Mouse (Mus musculus): ENCODE results near the gene Npsr1. TPM values are rescaled to one million over a fixed set of nuclear protein-coding genes. Genes with fewer than 3 reads are reported as not detected.

The Npsr1 gene
- not detected in 2 replicates for total RNA-seq (2015; ENCODE audit: low replicate concordance)
- total RNA-seq (2017; ENCODE audit: low replicate concordance) = not detected in 2 replicates

DNA sequence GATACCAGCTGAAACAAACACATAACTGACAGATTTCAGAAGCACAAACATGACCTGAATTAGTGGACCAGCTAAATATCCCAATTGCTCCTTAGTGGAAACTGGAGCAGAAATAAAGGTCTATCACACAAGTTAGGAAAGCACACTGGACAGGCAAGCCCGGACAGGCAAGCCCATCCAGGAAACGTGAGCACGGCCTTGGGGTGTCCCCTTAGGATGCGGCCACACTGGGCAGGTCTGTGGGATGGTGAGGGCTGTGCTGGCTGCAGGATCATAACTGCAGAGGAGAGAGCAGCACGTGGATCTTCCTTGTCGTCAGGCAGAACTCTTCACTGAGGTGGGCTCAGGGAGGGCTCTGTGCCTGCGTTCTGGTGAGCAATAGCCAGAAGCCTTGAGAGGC is at the start of gene Npsr1:
Npsr1 (plus strand) TSS at position 301 of the 400 bp plus-strand sequence.
- ATAC-seq (replicated peaks; ENCODE audit: low FRiP score, poor library complexity, severe bottlenecking) = no peak

DNA sequence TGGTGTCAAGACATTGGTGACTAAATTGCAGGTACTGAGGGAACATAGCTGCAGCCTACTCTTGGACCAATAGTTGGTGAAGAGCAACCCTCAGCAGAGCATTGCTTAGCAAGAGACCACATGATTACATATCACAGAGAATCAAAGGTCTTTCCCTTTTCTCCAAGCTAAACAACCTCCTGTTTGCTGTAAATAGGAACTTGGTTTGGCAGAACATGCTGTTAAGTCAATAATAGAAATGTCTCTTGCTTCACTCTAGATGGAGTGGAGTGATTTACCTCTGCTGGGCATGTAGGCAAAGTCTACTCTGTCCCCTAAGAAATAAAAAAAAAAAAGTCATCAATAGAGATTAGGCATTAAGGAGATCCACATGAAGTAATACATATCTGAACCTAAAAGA is 46.3 kb upstream of the Npsr1 start:
- no peak for ATAC-seq (replicated peaks; ENCODE audit: low FRiP score, poor library complexity, severe bottlenecking)

DNA sequence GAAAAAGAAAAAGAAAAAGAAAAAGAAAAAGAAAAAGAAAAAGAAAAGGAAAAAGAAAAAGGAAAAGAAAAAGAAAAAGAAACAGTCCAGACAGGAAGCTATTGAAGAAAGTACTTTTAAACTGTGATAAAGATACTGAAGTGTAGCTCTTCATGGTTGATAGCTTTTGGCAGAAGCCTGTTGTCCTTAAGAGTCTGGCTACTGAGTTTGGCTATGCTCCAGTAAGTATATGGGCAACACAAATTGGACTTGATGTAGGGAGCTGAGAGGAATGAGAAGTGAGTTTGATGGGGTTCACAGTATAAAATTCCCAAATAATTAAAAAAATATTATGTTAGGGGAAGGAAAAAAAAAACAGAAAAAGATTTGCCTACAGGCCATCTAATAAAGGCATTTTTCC is 34.5 kb upstream of the Npsr1 start:
- no peak for ATAC-seq (replicated peaks; ENCODE audit: low FRiP score, poor library complexity, severe bottlenecking)

DNA sequence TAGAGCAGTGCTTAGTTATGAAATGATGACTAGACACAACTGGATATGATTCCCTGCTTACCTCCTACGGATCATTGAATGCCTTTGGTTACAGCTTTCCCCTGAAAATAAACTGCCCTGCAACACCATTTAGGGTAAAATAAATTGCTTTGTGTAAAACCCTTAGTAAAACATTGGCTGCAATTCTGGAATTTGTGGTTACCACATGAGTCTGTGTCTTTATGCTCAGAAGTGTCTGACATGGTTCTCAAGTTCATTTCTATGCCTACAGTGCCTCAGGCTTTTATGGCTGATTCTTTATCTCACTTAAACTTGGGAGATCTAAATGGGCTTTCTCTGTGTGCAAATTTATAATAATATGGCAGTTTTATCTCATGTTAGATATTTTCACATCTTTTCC is 26.1 kb upstream of the Npsr1 start:
- no peak for ATAC-seq (replicated peaks; ENCODE audit: low FRiP score, poor library complexity, severe bottlenecking)

DNA sequence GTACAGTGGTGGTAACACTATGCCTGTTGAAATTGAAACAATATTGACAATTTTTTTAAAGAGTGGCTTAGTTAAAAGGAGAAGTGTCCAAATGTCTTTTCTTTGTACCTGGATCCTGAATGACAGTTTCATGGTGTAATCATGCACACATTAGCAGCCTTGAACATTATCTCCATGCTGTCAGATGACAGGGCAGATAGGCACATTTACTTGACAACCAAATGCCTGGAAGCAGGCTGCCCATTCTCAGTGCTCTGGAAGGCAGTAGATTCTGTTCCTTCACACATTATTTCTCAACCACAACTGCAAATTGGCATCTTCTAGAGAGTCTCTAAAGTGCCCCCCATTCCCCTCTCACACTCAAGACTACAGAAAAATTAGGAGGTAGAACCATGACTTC is 20.2 kb upstream of the Npsr1 start:
- ATAC-seq (replicated peaks; ENCODE audit: low FRiP score, poor library complexity, severe bottlenecking) = no peak

DNA sequence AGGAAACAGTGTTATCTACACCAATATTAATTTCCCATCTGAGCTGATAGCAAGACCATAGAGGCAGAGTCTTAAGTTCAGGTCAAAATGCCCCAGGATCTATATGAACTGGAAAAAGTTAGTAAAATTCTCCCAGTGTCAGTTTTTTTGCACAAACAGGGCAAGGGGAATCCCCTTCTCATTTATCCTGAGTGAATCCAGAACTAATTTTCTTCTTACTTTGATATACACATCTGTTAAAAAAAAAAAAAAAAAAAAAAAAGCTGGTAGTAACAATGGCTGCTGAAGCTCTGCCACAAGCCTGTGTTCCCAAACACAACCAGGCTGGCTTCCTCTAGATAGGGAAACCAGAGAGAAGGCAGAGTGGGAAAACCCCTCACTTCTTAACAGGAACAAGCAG is 5.9 kb upstream of the Npsr1 start:
- ATAC-seq (replicated peaks; ENCODE audit: low FRiP score, poor library complexity, severe bottlenecking) = no peak

DNA sequence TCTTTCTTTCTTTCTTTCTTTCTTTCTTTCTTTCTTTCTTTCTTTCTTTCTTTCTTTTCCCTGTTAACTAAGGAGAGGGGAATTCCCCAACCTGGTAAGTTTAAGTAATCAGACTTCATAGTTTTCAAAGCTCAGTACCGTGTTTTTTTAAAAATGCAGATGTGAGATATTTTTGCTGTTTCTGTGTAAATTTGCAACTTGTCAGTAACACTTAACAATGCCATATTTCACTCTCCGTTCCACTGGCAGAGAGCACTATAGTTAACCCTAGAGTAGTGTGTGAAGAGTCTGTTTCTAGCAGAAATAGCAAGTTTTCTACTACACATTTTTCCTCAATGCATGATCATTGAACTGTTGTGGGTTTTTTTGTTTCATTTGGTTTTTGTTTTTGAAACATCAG is 730 bp downstream of the Npsr1 start:
- no peak for ATAC-seq (replicated peaks; ENCODE audit: low FRiP score, poor library complexity, severe bottlenecking)

DNA sequence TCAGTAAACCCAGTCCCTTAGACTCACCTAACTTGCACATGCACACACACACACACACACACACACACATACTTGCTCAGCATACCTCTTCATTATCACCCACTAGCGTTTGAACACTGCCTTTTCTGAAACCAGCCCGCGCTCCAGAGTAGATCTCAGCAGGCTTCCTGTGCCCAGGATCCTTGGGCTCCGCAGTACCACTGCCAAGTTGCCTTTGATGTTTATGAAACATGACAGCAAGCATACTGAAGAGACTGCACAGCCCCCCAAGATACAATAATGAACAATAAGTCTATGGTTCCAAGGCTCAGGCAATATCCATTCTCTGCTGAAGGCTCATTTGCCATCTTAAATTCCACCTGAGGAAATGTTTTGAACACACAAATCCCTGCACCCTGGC is 1.8 kb downstream of the Npsr1 start:
- no peak for ATAC-seq (replicated peaks; ENCODE audit: low FRiP score, poor library complexity, severe bottlenecking)

DNA sequence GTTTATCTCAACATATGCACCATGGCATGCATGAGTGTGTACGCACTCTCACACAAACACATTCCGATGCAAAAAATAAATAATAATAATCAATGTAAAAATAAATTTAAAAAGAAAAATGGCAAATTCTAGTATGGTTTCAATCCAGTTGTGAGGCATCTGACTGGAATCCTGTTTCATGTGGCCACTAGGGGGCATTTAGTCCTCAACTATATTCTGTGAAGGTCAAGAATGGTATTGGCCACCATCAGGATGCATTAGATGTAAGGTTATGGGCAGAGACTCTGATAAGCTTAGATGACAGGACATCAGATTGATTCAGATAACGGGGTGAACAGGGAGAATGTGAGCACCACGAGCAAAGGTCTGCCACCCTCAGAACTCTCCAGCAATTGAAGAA is 21.6 kb downstream of the Npsr1 start:
- ATAC-seq (replicated peaks; ENCODE audit: low FRiP score, poor library complexity, severe bottlenecking) = no peak

DNA sequence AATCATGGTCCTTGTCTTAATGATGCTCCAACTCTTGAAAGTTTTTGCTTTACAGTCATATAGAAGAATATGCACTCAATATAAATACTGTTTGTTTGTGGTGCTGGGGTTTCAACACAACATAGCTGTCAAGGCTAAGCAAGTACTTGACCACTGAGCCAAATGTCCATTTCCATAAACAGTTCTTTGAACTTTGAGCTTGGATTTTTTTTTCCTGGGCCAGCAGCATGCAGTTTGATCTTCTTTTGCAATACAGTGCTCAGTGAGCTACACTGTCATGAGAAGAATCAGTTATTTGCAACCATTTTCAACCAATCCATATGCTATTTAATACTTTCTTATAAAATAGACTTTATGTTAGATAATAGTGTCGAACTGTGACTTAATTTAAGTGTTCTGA is 35.3 kb downstream of the Npsr1 start:
- no peak for ATAC-seq (replicated peaks; ENCODE audit: low FRiP score, poor library complexity, severe bottlenecking)

DNA sequence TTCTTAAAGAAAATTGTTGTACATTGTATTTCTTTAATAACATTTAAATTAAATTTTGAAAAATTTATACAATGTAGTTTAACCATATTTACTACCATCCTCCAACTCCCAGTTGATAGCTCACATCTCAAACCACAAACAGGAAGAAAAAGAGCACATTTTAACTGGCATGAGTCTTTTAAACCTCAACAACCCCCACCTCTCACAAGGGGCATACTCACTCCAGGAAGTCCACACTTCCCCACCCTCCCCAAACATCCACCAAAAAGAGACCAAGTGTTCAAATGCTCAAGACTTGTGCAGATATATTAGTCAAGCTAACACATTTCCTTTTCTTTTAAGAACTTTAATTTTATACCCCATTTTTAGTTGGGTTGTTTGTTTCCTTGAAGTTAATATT is 38.6 kb downstream of the Npsr1 start:
- no peak for ATAC-seq (replicated peaks; ENCODE audit: low FRiP score, poor library complexity, severe bottlenecking)

DNA sequence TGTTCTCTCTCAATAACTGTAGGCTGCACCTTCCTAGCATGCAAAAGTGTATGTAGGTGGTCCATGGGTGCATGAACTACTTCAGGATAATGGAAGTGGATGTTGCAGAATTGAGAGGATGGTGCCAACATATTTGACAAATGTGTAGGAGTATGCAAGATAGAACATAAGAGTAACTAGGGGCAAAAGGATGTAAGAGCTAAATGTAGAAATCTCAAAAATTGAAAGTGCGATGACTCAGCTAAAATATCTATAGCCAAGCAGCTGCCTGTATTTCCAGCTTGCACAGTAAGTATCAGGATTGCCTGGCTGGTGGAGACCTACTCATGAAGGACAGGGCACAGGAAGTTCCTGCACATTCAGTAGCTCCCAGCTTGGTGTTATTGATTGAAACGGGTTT is 46.5 kb downstream of the Npsr1 start:
- no peak for ATAC-seq (replicated peaks; ENCODE audit: low FRiP score, poor library complexity, severe bottlenecking)

DNA sequence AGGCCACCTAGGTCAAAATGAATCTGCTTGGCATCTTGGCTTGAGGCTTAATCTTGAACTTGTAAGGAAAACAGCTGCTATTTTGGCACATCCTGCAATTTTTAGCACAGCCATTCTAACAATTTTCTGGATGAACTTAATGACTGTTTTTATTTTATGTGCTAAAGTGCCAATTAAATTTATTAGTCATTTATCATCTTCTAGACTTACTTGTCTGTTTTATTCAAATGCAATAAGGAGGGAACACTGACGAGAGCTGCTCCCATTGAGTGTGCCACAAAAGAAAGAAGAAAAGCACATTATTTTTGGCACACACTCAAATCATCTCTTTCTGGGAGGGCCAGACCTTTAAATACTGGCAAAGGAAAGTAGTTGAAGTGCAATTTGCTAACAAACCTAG is 59.4 kb downstream of the Npsr1 start:
- no peak for ATAC-seq (replicated peaks; ENCODE audit: low FRiP score, poor library complexity, severe bottlenecking)

DNA sequence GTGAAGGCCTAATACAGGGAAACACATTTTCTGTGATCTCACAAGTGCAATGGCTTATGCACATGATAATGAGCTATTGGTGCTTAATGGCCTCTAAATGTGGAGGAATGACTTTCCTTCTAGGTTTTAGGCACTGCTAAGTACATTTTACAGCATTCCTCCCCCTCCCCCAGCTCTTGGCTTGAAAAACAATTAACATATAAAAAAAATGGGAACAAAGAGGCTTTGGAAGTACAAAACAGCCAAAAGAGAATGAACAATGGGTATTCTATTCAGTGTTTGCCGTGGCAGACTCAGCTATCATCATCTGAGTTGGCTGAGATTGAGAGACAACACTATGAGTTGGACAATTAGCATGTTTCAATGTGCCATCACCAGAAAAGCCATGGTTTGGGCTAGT is 62.6 kb downstream of the Npsr1 start:
- no peak for ATAC-seq (replicated peaks; ENCODE audit: low FRiP score, poor library complexity, severe bottlenecking)

DNA sequence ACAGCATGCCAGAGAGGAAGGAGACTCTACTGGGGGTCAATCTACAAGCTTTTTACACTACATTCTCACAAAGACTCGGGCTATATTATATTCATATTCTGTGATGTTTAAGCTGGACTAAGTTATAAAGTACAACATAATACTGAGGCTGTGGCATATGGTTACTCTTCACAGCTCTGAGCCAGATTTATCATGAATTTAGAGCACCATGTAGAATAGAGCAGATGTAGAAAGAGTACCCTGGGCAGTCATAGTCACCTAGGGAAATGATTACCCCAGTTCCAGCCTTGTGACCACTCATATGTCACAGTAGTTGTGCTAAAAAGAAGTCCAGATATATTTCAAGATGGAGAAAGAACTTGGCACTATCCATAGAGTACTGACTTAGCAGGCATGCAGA is 70.7 kb downstream of the Npsr1 start:
- ATAC-seq (replicated peaks; ENCODE audit: low FRiP score, poor library complexity, severe bottlenecking) = no peak

DNA sequence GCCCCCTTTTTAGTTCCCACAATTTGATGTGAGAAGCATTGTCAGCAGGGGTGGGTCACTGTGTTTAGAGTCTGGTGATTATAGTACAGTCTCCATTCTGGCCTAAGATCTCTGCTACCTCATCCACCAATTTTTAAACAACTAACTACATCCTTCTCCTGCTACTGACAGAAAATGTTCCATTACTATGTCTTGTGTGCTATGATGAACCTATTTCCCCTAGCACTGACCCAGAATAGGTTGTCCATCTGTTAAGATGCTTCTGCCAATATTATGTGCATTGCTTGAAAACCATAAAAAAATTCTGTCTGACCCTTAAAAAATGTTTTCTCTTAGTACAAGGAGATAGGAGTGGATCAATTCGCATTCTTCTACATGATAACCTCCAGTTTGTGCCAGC is 72.9 kb downstream of the Npsr1 start:
- no peak for ATAC-seq (replicated peaks; ENCODE audit: low FRiP score, poor library complexity, severe bottlenecking)

DNA sequence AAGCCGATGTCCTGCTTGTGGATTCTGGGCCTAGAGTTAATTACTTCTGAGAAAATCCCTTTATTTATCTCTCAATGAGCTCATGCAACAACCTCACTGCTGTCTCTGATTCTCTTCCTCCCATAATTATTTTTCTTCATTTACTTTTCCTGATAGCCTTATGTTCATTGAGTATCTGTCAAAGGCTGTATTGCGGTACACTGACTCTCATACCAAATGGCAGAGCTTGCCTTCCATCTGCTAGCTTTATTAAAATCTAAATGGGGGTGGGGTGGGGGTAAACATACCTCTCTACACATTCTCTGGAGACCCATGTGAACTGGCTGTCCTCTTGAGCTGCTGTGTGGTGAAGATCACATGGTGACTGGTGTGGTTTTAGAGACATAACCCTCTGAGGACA is 80.9 kb downstream of the Npsr1 start:
- ATAC-seq (replicated peaks; ENCODE audit: low FRiP score, poor library complexity, severe bottlenecking) = no peak

DNA sequence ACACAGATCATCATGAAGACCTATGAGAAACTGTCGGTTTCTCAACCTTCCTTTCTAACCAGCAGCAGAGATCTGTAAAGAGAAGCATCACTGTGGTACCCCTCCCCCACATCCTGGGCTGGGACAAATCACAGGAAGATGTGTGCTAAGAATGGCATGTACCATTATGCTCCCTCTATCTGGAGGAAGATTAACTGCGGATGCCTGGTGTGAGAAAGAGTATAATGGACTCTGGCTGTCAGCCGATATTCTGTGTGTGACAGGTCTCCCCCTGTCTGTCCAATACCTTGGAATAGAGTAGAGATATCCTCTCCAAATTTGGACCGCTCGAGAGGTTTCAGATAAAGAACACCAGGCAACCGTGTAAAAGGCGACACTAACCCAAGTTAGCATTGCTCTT is 83.1 kb downstream of the Npsr1 start:
- ATAC-seq (replicated peaks; ENCODE audit: low FRiP score, poor library complexity, severe bottlenecking) = no peak

DNA sequence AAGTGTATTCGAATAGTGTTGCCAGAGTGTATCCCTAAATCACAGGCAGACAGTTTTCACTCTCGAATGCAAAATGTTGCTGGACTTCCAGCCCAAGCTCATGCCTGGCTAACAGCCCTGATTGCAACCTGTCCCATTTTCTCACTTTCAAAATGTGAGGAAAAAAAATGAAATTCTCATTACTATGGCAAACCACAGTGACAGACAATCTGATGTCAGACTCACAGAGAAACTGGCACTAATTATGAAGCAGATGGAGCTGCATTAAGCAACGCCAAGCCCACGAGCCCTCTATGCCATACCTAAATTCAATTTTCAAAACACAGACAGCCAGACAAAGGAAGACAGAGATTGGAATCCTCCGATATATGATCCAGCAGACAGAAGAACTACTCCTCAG is 88.5 kb downstream of the Npsr1 start:
- no peak for ATAC-seq (replicated peaks; ENCODE audit: low FRiP score, poor library complexity, severe bottlenecking)

DNA sequence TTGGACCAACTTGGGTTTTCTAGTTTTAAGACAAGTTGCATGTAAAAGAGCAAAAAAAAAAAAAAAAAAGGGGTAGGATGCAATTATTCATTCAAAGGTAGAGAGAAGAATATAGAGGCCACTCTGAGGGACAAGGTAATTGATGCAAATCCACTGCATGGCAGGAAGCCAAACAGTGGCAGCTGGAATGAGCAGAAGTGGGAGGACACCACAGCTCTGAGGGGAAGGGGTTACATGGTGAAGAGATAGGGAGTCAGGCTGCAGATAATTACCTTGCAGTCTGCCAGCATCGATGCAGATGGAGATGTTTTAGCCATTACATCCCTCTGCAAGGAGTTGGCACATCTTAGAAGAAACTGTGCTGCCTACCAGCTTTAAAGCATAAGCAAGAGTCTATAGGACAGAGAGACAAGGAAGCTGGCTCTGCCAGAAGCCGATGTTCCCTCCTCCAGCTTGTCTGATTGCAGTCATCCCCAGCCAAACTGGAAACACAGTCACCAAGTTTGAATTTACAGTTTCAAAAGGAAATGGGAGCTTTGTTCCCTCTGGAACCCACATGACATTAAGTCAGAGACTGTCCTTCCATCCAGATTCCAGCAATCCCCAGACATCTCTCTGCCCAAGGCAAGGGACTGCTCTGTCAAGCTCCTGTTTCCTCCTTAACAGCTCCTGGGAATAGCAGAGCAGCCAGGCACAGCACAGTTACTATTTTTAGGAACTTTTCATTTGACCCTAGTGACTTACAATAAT is 91.9 kb downstream of the Npsr1 start:
- ATAC-seq (replicated peaks; ENCODE audit: low FRiP score, poor library complexity, severe bottlenecking) = no peak

DNA sequence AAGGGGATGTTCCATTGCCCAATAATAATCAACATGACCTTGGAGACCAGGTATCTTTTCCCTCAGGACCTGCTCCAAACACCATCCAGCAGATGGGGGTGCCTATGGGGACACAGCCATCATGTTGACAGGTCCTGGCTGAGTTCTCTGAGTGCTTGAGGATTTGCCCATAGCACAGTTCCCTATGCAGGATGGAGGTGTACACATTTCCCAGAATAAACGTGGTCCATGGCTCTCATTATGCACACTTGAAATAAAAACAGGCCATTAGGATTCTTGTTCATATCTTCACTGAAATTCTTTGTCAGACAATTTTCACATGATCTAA is 92.4 kb downstream of the Npsr1 start:
- ATAC-seq (replicated peaks; ENCODE audit: low FRiP score, poor library complexity, severe bottlenecking) = no peak

DNA sequence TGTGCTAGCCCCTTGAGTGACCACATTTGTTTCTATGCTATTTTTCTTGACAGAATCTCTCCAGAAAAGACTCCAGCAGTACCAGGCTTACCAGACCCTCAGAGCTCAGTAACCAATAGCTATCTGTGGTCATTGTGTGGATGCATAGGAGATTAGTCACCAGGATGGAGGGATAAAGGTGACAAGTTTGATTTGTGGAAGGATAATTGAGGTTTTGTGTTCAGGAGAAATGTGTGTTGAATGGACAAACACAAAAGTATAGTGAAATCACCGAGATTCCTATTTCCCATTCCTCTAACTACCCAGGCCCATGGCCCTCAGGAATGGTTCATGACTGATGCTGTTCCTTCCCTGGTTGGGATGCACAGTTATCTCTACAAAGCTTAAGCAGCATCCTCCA is 100.5 kb downstream of the Npsr1 start:
- ATAC-seq (replicated peaks; ENCODE audit: low FRiP score, poor library complexity, severe bottlenecking) = no peak

All from erythroid progenitor cell, adult 5-6 weeks (primary cell).